Mouse (Mus musculus): ENCODE measurements around the gene Acad12. TPM values are rescaled to one million over a fixed set of nuclear protein-coding genes. Genes with fewer than 3 reads are reported as not detected.
"Not testable (repeated sequence)": the region's sequence is repeated elsewhere in the genome, so short reads cannot be mapped to it uniquely, and the experiment has no call there.

Gene Acad12
- polyA plus RNA-seq, 1 experiment from 2014 or later: 2.7 TPM

DNA sequence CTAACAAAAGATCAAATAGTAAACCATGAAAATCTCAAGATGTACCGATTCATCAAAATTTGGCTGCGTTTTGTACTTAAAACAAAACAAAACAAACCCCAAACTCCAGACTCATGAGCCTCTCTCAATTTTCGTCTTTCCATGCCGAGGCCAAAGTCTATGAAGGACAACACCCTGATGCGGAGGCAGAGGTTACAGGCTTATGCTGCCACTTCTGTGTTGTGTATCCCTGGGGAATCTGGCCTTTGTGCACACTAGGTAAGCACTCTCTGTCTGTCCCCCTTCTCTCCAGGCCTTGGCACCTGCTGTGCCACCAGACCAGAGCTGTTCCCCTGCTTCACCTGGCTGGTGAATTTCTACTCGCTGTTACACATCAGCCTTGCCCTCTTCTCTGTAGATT is 38.9 kb upstream of the Acad12 start:
- not testable (repeated sequence) for H3K4me2 ChIP-seq (ENCODE audit: low read depth, low read length); ATAC-seq (ENCODE audit: low read depth); H3K36me3 ChIP-seq (ENCODE audit: control insufficient read depth, insufficient read depth, low read length); H3K9ac ChIP-seq (ENCODE audit: low read length); H3K27me3 ChIP-seq (ENCODE audit: control insufficient read depth, insufficient read depth, low read depth, low read length); H3K9me3 ChIP-seq (ENCODE audit: control insufficient read depth, low read length); H3K27ac ChIP-seq (ENCODE audit: low read length); H3K4me3 ChIP-seq (ENCODE audit: low read length)
- H3K4me1 ChIP-seq (replicated peaks; ENCODE audit: control insufficient read depth, insufficient read depth, low read length): peaks cover 15% of the 10 kb centered on the region
- 81% methylated on average over 6 of the region's 6 CpGs for WGBS

DNA sequence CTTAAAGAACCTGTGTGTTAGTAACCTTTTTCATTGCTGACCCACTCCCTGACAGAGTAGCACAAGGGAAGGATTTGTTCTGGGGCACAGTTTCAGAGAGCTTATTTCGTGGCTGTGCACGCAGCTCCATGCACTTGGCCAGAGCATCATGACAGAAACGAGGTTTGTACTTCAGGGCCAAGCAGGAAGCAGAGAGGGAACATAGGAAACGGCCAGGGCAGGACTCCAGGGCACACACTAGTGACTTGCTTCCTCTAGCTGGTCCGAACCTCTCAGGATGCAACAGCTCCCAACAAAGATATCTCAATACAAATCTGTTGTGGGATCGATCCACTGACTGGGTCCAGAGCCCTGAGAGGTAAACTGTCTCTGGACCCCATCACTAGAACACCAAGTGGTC is 38.1 kb upstream of the Acad12 start:
- not testable (repeated sequence) for H3K36me3 ChIP-seq (ENCODE audit: control insufficient read depth, insufficient read depth, low read length); H3K9ac ChIP-seq (ENCODE audit: low read length); ATAC-seq (ENCODE audit: low read depth); H3K4me2 ChIP-seq (ENCODE audit: low read depth, low read length); H3K4me3 ChIP-seq (ENCODE audit: low read length); H3K27me3 ChIP-seq (ENCODE audit: control insufficient read depth, insufficient read depth, low read depth, low read length); H3K9me3 ChIP-seq (ENCODE audit: control insufficient read depth, low read length); H3K27ac ChIP-seq (ENCODE audit: low read length)
- 58% methylated on average over 6 of the region's 6 CpGs for WGBS
- peaks cover 12% of the 10 kb centered on the region for H3K4me1 ChIP-seq (replicated peaks; ENCODE audit: control insufficient read depth, insufficient read depth, low read length)

DNA sequence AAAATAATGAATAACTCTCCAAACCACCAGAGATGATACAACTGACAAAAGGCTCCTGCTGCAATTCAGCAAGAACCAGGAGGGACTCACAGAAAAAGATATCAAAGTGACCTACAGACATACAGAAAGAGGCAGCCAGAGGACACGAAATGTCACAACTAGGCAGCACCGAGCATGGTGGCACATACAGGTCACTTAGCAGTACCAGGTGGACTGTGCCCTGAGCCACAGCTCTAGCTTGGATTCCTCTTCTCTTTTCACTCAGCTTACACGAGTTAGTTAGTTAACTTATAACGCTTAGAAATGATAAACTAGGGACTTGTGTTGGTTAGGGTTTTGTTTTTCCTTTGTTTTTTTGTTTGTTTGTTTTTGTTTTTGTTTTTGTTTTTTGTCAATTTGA is 35.8 kb upstream of the Acad12 start:
- Histone ChIP-seq H3K27ac (ENCODE audit: low read length) (no peak overlapping the region), H3K27me3 (ENCODE audit: control insufficient read depth, insufficient read depth, low read depth, low read length) (no peaks in the 10 kb centered on the region), H3K36me3 (ENCODE audit: control insufficient read depth, insufficient read depth, low read length) (no peaks in the 10 kb centered on the region), H3K4me2 (ENCODE audit: low read depth, low read length) (no peak overlapping the region), H3K9me3 (ENCODE audit: control insufficient read depth, low read length) (no peaks in the 10 kb centered on the region), H3K4me1 (replicated peaks; ENCODE audit: control insufficient read depth, insufficient read depth, low read length) (peaks cover under 1% of the 10 kb centered on the region), H3K4me3 (ENCODE audit: low read length) (no peak overlapping the region), H3K9ac (ENCODE audit: low read length) (no peak overlapping the region)
- WGBS: 69% methylated on average over 4 of the region's 4 CpGs
- no peak for ATAC-seq (ENCODE audit: low read depth)

DNA sequence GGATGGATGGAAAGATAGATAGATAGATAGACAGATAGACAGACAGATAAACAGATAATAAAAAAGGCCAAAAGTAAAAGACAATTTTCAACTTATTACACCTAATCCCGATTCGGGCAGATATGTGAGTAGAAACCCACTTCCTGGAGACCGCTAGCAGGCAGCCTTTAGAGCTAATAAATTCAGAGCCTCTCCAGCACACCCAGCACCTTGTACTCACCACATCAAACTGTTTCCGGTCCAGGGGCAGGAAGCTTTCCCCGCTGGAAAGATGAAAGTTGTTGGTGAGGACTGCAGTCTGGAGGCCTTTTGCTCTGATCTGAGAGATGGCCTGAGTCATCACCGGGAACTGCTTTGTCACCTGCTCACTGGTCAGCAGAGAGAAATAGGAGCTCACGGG is 30.4 kb upstream of the Acad12 start:
- Histone ChIP-seq H3K4me2 (ENCODE audit: low read depth, low read length) (no peak overlapping the region), H3K27ac (ENCODE audit: low read length) (no peak overlapping the region), H3K27me3 (ENCODE audit: control insufficient read depth, insufficient read depth, low read depth, low read length) (no peaks in the 10 kb centered on the region), H3K4me1 (replicated peaks; ENCODE audit: control insufficient read depth, insufficient read depth, low read length) (no peaks in the 10 kb centered on the region), H3K9ac (ENCODE audit: low read length) (no peak overlapping the region), H3K4me3 (ENCODE audit: low read length) (no peak overlapping the region), H3K9me3 (ENCODE audit: control insufficient read depth, low read length) (no peaks in the 10 kb centered on the region), H3K36me3 (ENCODE audit: control insufficient read depth, insufficient read depth, low read length) (no peaks in the 10 kb centered on the region)
- ATAC-seq (ENCODE audit: low read depth): no peak
- 71% methylated on average over 7 of the region's 7 CpGs for WGBS

DNA sequence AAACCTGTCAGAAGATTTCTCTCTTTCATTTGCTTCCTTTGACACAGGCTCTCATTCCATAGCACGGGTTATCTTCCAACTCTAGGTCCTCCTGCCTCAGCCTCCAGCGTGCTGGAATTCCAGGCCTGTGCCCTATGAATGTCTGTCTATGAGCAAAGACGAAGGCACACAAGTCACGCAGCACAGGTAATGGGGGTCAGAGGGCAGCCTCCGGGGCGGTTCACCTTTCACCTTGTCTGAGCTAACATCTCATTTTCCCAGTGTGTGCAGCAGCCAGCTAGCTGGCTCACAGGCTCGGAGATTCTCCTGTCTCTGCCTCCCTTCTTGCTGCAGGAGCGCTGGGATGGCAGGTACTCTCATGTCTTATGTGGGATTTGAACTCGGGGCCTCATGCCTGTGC is 20.9 kb upstream of the Acad12 start:
- H3K27ac ChIP-seq (ENCODE audit: low read length): no peak overlapping the region
- H3K4me2 ChIP-seq (ENCODE audit: low read depth, low read length): no peak overlapping the region
- no peak for ATAC-seq (ENCODE audit: low read depth)
- no peaks in the 10 kb centered on the region for H3K9me3 ChIP-seq (ENCODE audit: control insufficient read depth, low read length)
- H3K36me3 ChIP-seq (ENCODE audit: control insufficient read depth, insufficient read depth, low read length): no peaks in the 10 kb centered on the region
- H3K4me3 ChIP-seq (ENCODE audit: low read length): no peak overlapping the region
- H3K27me3 ChIP-seq (ENCODE audit: control insufficient read depth, insufficient read depth, low read depth, low read length): no peaks in the 10 kb centered on the region
- no peak overlapping the region for H3K9ac ChIP-seq (ENCODE audit: low read length)
- 83% methylated on average over 9 of the region's 9 CpGs for WGBS
- H3K4me1 ChIP-seq (replicated peaks; ENCODE audit: control insufficient read depth, insufficient read depth, low read length): no peaks in the 10 kb centered on the region

GRCm38 (mm10) chr5:121637296-121637695 is 18.6 kb upstream of the Acad12 start:
- no peak overlapping the region for H3K4me2 ChIP-seq (ENCODE audit: low read depth, low read length)
- WGBS: 72% methylated on average over 6 of the region's 6 CpGs

DNA sequence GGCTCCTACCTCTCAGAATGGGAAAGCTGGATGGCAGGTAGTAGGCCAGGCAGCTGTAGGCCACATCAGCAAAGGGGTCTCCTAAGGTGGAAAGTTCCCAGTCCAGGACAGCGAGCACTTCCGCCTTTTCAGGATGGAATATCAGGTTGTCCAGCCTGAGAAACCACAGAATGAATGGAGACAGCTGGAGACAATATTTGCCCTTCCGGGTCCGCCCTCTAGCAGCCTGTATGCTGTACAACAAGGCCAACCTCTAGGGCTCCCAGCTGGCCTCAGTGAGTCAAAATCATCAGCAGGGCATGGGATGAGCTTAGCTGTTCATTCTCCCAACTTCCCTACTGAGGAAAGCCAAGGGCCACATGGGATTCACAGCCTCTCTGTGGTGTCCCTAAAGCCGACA is 15.9 kb upstream of the Acad12 start:
- H3K27ac ChIP-seq (ENCODE audit: low read length): no peak overlapping the region
- no peak overlapping the region for H3K4me2 ChIP-seq (ENCODE audit: low read depth, low read length)
- H3K4me3 ChIP-seq (ENCODE audit: low read length): no peak overlapping the region
- 89% methylated on average over 5 of the region's 5 CpGs for WGBS
- H3K9ac ChIP-seq (ENCODE audit: low read length): no peak overlapping the region
- no peaks in the 10 kb centered on the region for H3K36me3 ChIP-seq (ENCODE audit: control insufficient read depth, insufficient read depth, low read length)
- H3K27me3 ChIP-seq (ENCODE audit: control insufficient read depth, insufficient read depth, low read depth, low read length): no peaks in the 10 kb centered on the region
- H3K9me3 ChIP-seq (ENCODE audit: control insufficient read depth, low read length): no peaks in the 10 kb centered on the region
- H3K4me1 ChIP-seq (replicated peaks; ENCODE audit: control insufficient read depth, insufficient read depth, low read length): no peaks in the 10 kb centered on the region
- ATAC-seq (ENCODE audit: low read depth): no peak

More at GRCm38 (mm10) chr5:121637296-121637695, 18.6 kb upstream of the Acad12 start:
- H3K27me3 ChIP-seq (ENCODE audit: control insufficient read depth, insufficient read depth, low read depth, low read length): no peaks in the 10 kb centered on the region
- H3K36me3 ChIP-seq (ENCODE audit: control insufficient read depth, insufficient read depth, low read length): no peaks in the 10 kb centered on the region
- no peaks in the 10 kb centered on the region for H3K4me1 ChIP-seq (replicated peaks; ENCODE audit: control insufficient read depth, insufficient read depth, low read length)
- no peaks in the 10 kb centered on the region for H3K9me3 ChIP-seq (ENCODE audit: control insufficient read depth, low read length)
- ATAC-seq (ENCODE audit: low read depth): no peak
- no peak overlapping the region for H3K9ac ChIP-seq (ENCODE audit: low read length)
- H3K27ac ChIP-seq (ENCODE audit: low read length): no peak overlapping the region
- H3K4me3 ChIP-seq (ENCODE audit: low read length): no peak overlapping the region

DNA sequence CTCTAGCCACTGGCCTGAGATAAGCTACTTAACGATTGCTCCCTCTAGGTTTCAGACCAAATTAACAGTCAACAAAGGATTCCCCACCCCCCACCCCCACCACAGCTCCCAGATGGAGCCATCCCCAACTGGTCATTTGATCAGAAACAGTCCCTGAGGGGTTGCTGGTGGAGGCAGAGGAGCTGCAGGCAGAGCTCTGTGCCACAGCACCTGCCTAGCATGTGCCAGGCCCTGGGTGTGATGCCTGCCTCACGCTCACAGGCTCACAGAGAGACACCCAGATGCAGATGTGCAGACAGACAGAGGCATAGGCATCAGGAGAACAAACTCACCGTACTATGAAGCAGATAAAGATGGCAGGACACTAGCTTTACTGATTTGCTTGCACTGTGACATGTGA is 14.1 kb upstream of the Acad12 start:
- 36% methylated on average over 3 of the region's 3 CpGs for WGBS
- no peak for ATAC-seq (ENCODE audit: low read depth)
- no peak overlapping the region for H3K9ac ChIP-seq (ENCODE audit: low read length)
- H3K4me3 ChIP-seq (ENCODE audit: low read length): no peak overlapping the region
- H3K27ac ChIP-seq (ENCODE audit: low read length): no peak overlapping the region
- H3K36me3 ChIP-seq (ENCODE audit: control insufficient read depth, insufficient read depth, low read length): no peaks in the 10 kb centered on the region
- H3K9me3 ChIP-seq (ENCODE audit: control insufficient read depth, low read length): no peaks in the 10 kb centered on the region
- H3K4me2 ChIP-seq (ENCODE audit: low read depth, low read length): no peak overlapping the region
- H3K27me3 ChIP-seq (ENCODE audit: control insufficient read depth, insufficient read depth, low read depth, low read length): no peaks in the 10 kb centered on the region
- no peaks in the 10 kb centered on the region for H3K4me1 ChIP-seq (replicated peaks; ENCODE audit: control insufficient read depth, insufficient read depth, low read length)

DNA sequence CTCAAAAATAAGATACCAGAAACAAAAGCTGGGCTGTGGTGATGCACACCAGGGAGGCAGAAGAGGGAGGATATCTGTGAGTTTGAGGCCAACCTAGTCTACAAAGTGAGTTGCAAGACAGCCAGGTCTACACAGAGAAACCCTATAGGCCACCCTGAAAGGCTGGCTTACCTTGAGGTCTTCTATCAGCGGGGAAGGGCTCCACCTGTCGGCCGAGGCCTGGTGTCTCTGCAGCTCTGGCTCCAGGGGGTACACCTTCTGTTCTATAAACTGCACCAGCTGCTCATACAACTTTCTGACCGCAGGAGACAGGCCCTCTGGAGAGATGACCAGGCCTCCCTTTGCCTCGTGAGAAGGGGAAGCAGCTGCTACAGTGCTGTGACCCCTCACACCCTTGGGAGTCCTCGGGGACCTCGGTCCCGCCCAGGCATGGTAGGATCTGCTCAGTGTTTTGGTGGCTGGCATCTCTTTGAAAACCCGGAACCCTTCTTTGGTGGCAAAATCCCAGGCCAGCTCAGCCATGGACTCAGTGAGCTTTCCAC is 12.4 kb upstream of the Acad12 start:
- H3K27ac ChIP-seq (ENCODE audit: low read length); H3K9me3 ChIP-seq (ENCODE audit: control insufficient read depth, low read length); H3K9ac ChIP-seq (ENCODE audit: low read length); H3K4me3 ChIP-seq (ENCODE audit: low read length); H3K27me3 ChIP-seq (ENCODE audit: control insufficient read depth, insufficient read depth, low read depth, low read length); H3K4me1 ChIP-seq (replicated peaks; ENCODE audit: control insufficient read depth, insufficient read depth, low read length); H3K36me3 ChIP-seq (ENCODE audit: control insufficient read depth, insufficient read depth, low read length); ATAC-seq (ENCODE audit: low read depth); H3K4me2 ChIP-seq (ENCODE audit: low read depth, low read length): not testable (repeated sequence)
- WGBS: 56% methylated on average over 6 of the region's 9 CpGs

- no peak overlapping the region for H3K9ac ChIP-seq (ENCODE audit: low read length)
- H3K36me3 ChIP-seq (ENCODE audit: control insufficient read depth, insufficient read depth, low read length): no peaks in the 10 kb centered on the region
- H3K27ac ChIP-seq (ENCODE audit: low read length): no peak overlapping the region
- ATAC-seq (ENCODE audit: low read depth): peak; percentile 31; the same call in 1 of the 2 replicates
- H3K9me3 ChIP-seq (ENCODE audit: control insufficient read depth, low read length): no peaks in the 10 kb centered on the region
- no peaks in the 10 kb centered on the region for H3K4me1 ChIP-seq (replicated peaks; ENCODE audit: control insufficient read depth, insufficient read depth, low read length)
- 5% methylated on average over 1 of the region's 1 CpGs for WGBS
- no peak overlapping the region for H3K4me2 ChIP-seq (ENCODE audit: low read depth, low read length)
- no peak overlapping the region for H3K4me3 ChIP-seq (ENCODE audit: low read length)
- no peaks in the 10 kb centered on the region for H3K27me3 ChIP-seq (ENCODE audit: control insufficient read depth, insufficient read depth, low read depth, low read length)
These were observed 9.1 kb upstream of the Acad12 start for GRCm38 (mm10) chr5:121627871-121628270.
